Mouse (Mus musculus): ENCODE data around the gene Jmjd1c.
A peak's percentile ranks its signal among the peaks of the same experiment; 100 is the strongest.

- TF ChIP-seq CTCF (IDR thresholded peaks at IDR 0.05; ENCODE audit: extremely low read depth, insufficient read length, insufficient replicate concordance, low read depth, low read length) (peak; percentile 17; the same call in 1 of the 2 replicates), POLR2A (IDR thresholded peaks at IDR 0.05; ENCODE audit: low read depth, low read length) (peak; percentile 82; the same call in 1 of the 2 replicates)
Measured at GRCm38 (mm10) chr10:67185491-67186081, 89.7 kb downstream of the Jmjd1c start.

All from small intestine, adult 2 months (tissue).